Mouse (Mus musculus) thymus, postnatal 36 days (tissue): ENCODE data around the gene Junb.

Experiments used
- DNase-seq, 2 experiments: peaks; one replicate each; pipeline ENCODE4 v3.0.0; 2022; ENCODE audit warnings: mixed read lengths in 2 of 2

Gene Junb

GRCm38 (mm10) chr8:84978248-84978940 is at the start of gene Junb:
Gene Junb, minus strand, starts transcription at chr8:84978718.
- peak; percentile 92 to 97 for DNase-seq

GRCm38 (mm10) chr8:85027922-85028321 is 49.4 kb upstream of the Junb start:
- DNase-seq: no peak

- peak in 1 of 2 experiments; percentile 27 for DNase-seq
These were observed 49.0 kb upstream of the Junb start for GRCm38 (mm10) chr8:85027516-85027855.

DNA sequence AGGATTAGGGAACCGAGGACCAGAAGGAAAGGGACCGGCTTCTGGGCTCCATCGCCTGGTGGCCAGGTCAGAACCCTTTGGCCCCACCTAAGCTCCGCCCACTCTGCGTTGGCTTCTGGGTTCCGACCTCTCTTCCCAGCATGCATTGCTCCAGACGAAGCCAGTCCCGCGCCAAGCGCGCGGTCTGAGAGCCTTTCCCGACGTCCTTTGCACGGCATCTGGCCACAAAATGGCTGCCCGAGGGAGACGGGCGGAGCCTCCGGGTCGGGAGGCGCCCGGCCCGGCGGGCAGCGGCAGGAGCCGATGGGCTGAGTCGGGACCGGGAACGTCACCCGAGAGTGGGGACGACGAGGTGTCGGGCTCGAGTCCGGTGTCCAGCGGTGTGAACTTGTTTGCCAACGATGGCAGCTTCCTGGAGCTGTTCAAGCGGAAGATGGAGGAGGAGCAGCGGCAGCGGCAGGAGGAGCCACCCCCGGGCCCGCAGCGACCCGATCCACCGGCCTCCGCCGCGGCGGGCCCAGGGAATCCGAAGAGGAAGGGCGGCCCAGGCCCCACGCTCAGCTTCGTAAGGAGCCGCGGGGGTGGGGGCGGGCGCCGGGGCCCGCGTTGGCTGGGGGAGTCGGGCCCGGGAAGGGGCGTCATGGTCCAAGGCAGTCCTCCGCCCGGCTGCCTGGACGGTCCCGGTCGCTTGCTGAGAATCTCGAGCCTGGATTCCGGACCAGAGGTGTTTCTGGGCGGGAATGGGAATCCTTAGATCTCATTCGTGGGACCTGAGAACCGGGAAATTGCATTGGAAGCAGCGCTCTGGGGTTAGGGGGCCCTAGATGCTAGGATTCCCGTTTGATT is 48.4 kb upstream of the Junb start, which contains the start of gene Trir:
Gene Trir, plus strand, starts transcription at position 154 of the 846 bp plus-strand sequence.
- DNase-seq: peak; percentile 93 to 94

GRCm38 (mm10) chr8:85025098-85025932 is 46.8 kb upstream of the Junb start, which contains the start of gene Asna1:
Gene Asna1, minus strand, starts transcription at chr8:85025281.
- DNase-seq: peak; percentile 76 to 78

GRCm38 (mm10) chr8:85023846-85024245 is 45.3 kb upstream of the Junb start:
- DNase-seq: no peak

DNA sequence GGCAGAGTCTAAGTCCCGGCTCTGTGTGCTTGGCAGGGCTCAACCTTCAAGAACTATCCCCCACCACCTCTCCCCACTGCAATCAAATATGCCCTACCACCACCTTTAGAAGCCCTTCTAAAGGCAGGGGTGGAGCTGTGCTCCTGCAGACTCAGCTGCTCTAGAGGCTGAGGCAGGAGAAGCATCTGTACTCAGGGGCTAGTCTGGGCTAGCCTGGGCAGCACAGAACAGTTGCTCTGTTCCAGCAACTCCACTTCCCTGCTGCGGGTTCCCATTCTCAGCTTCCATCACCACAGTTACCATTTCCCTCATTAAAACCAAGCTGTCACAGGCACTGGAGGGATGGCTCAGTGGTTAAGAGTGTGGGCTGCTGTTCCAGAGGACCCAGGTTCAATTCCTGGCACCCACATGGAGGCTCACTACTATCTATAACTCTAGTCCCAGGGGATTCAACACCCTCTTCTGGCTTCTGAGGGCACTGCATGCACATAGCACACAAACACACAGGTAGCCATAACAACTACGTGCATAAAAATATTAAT is 43.1 kb upstream of the Junb start:
- no peak for DNase-seq

DNA sequence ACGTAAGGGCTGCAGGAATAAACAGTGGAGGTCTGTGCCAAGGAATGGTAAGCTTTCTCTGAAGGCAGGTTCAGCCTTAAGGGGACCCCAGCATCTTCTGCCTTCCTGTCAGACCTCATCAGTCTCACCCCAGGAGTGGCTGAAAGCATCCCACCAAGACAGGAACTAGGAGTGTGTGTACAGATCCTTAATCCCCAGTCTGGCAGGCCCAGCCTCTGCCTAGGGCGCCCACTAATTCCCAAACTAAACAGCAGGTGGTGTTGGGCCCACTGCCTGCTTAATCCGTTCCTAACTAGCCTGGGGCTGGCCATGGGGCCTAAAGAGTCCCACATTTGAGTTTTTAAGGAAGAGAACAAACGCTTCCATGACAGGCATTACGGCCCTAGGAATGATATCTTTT is 38.7 kb upstream of the Junb start:
- no peak for DNase-seq

DNA sequence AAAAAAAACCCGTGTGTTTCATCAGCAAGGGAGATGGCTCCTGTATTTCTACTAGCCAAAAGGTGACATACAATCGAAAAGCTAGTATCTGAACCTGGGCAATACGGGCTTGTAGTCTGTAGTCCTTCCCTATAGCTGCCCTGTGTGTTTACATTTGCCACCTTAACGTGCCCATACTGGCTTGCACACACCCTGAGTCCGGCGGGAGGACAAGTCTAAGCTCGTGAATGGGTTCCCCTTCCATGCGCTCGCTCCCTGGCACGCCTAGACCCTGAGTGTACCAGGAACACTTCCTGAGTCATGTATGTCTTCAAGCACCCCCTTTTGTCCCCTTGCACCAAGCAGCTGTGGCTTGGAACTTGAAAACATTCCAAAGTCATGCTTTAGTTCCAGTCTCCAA is 38.2 kb upstream of the Junb start:
- no peak for DNase-seq

DNA sequence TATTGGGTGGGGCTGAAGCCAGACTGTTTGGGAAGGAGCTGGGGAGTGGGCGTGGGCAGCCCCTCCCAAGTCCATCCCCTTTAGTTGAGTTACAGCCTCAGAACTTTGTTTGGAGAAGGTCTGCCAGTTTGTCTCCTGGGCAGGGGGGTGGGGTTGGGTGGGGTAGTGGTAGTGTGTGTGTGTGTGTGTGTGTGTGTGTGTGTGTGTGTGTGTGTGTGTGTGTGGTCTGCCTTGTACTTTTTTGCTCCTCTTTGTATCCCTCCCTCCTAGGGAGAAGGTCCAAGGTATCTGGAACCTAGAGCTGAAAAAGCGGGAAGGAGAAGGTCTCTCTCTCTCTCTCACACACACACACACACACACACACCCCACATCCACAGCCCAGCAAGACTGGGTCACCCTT is 35.9 kb upstream of the Junb start, which contains the start of gene Best2:
Gene Best2, minus strand, starts transcription at position 101 of the 400 bp plus-strand sequence.
- no peak for DNase-seq

- DNase-seq: peak; percentile 83
These were observed 34.8 kb upstream of the Junb start for GRCm38 (mm10) chr8:85013230-85013840.

DNA sequence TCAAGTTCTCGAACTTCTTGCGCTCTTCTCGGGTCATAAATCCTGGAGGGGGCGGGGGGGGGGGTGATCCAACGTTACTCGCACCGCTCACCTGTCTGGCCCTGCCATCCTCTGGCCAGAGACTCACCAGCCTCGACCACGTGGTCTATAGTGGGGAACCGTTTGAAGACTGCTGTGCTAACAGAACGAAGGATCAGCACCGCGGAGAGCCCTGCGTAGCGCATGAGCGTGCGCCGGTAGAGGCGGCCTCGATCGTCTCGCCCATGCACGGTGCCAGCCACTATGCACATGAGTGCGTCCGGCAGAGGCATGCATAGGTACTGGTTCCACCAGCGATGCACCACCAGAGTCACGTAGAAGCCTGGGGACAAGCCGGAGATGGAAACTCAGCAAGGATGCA is 32.7 kb upstream of the Junb start:
- DNase-seq: no peak

DNA sequence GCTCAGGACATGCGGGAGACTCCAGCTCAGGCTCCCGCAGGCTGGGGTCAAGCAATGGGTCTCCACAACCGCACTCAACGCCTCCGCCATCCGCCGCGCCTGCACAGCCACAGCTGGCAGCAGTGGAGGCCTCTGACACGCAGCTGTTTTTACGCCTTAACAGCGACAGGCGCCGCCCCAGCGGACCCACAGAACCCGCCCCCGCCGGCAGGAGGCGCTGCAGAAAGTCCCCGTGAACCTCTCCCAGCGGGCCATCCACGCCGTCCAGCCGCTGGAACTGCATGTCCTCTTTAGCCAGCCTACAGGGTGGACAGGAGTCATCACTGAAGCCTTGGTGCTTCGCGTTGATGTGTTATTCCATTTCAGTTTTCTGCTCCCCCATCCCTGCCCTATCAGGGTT is 29.2 kb upstream of the Junb start:
- DNase-seq: peak; percentile 42 to 45

DNA sequence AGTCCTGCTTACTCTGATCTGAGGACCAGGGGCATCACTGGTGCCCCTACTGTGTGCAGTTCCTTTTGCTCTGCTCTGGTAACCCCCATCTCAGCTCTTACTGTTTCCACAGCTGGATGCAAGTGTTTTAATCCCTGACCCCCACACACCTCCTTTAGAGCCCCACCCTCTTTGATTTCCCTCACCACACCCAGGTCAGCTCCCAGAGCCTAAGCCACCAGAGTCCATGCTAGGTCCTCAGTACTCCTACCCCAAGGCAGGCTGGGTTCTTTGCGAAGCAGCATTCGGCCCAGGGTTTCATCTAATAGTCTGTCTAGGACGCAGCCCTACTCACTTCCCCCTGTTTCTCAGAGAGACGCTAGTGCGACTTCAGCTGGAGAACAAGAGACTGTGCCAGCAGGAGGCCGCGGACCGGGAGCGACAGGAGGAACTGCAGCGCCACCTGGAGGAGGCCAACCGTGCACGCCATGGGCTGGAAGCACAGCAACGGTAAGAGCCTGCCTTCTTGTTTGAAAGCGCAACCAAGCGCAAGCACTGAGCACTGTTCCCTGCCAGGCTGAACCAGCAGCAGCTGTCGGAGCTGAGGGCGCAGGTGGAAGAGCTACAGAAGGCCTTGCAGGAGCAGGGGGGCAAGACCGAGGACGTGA is 19.3 kb upstream of the Junb start:
- peak; percentile 92 to 94 for DNase-seq

DNA sequence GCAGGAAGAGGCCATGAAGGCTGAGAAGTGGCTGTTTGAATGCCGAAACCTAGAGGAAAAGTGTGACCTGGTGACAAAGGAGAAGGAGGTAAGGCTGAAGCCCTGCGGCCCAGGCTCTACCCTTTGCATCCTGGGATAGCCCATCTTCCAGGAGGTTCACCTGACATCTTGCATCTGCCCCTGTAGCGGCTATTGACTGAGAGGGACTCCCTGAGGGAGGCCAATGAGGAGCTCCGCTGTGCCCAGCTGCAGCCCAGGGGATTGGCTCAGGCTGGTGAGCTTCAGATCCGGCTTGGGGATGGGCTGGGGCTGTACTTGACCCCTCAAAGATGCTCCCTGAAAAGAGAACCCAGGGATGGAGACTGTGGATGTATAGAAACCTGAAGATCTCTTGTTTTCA is 18.5 kb upstream of the Junb start:
- no peak for DNase-seq

GRCm38 (mm10) chr8:84995680-84996079 is 17.2 kb upstream of the Junb start:
- no peak for DNase-seq

DNA sequence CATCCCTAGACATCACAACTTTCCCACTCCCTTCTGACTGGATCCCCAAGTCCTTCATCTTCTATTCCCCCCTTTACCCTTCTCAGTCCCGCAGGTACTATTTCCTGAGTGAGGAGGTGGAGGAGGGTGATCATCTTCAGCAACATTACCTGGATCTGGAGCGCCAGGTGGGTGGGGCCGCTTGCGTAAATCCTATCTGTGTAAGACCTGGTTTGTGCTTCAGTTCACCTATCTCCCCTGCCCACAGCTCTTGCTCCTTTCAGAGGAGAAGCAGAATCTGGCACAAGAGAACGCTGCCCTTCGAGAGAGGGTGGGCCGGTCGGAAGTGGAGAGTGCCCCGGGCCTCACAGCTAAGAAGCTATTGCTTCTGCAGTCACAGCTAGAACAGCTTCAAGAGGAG is 15.9 kb upstream of the Junb start:
- no peak for DNase-seq

DNA sequence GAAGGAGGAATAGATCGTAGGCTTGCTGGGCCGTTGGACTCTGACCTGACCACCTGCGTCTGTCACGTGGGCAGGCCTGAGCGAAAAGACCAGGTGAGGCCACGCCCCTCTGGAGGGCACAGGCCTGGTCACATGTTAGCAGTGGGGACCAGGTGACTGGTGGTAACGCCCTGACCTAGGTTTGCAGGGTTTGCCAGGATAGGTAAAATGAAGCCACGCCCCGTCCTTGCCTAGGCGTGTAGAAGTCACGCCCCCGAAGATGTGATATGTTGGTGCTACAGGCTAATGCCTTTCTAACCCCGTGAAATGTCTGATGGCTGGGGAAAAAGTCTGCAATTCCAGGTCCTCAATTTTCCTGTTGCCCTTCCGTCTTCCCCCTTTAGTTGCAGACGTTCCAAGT is 12.3 kb upstream of the Junb start:
- peak in 1 of 2 experiments; percentile 68 for DNase-seq

GRCm38 (mm10) chr8:84990349-84990748 is 11.8 kb upstream of the Junb start, which contains the start of gene Hook2:
Gene Hook2, plus strand, starts transcription at chr8:84990603.
- DNase-seq: peak; percentile 96

GRCm38 (mm10) chr8:84989810-84990209 is 11.3 kb upstream of the Junb start:
- DNase-seq: peak; percentile 89 to 92

GRCm38 (mm10) chr8:84989311-84989731 is 10.8 kb upstream of the Junb start:
- DNase-seq: peak in 1 of 2 experiments; percentile 56

- no peak for DNase-seq
These were observed 9.4 kb upstream of the Junb start for GRCm38 (mm10) chr8:84987903-84988302.
